Mouse (Mus musculus) olfactory bulb, adult 2 months (tissue): ENCODE measurements around the gene Mcoln2. TPM values are rescaled to one million over a fixed set of nuclear protein-coding genes. Genes with fewer than 3 reads are reported as not detected.
"Not testable (repeated sequence)": the region's sequence is repeated elsewhere in the genome, so short reads cannot be mapped to it uniquely, and the experiment has no call there.

Source experiments
- H3K27ac ChIP-seq: fragments of 200-500 bp; 2 replicates; pipeline ENCODE4 v1.5.1; 2012; ENCODE audit warnings: low read depth, low read length; ENCODE audit not compliant: insufficient read depth
- H3K4me1 ChIP-seq: fragments of 200-500 bp; 2 replicates; pipeline ENCODE4 v1.6.1; 2012; ENCODE audit warnings: low read length; ENCODE audit not compliant: control insufficient read depth, insufficient read depth
- H3K4me3 ChIP-seq: fragments of 200-500 bp; 2 replicates; pipeline ENCODE4 v1.5.1; 2012; ENCODE audit warnings: mild to moderate bottlenecking, low read depth, low read length, moderate library complexity; ENCODE audit not compliant: insufficient read depth
- CTCF ChIP-seq: fragments of 200-500 bp; IDR thresholded peaks from 2 replicates; pipeline ENCODE4 v1.5.1; 2012; ENCODE audit warnings: low read depth, mild to moderate bottlenecking, low read length, moderate library complexity; ENCODE audit not compliant: insufficient read depth
- POLR2A ChIP-seq: fragments of 200-500 bp; IDR thresholded peaks from 2 replicates; pipeline ENCODE4 v1.6.1; 2012; ENCODE audit warnings: mild to moderate bottlenecking, low read depth, low read length, moderate library complexity; ENCODE audit not compliant: insufficient read depth
- WGBS: fragments of 180-500 bp; shearing (Covaris S2); methylation state at CpG from one replicate; pipeline ENCODE4 v1.1.7; 2018; 5-methylcytosine and 5-hydroxymethylcytosine counted together
- polyA plus RNA-seq: library from polyadenylated mRNA; stranded (reverse); fragments of >200 nt; gene quantifications from 2 replicates; pipeline ENCODE4 v1.2.4, GENCODE M21; 2012; ENCODE audit warnings: low replicate concordance; ENCODE audit not compliant: missing spikeins, insufficient read depth, insufficient read length

The Mcoln2 gene
- polyA plus RNA-seq, 1 experiment: not detected

- H3K4me3 ChIP-seq: no peak overlapping the region
- H3K27ac ChIP-seq: no peak overlapping the region
- WGBS: 66% methylated on average over 2 of the region's 2 CpGs
- no peaks in the 10 kb centered on the region for H3K4me1 ChIP-seq
- no peak for TF ChIP-seq POLR2A
- no peak for TF ChIP-seq CTCF
These were observed 57.8 kb downstream of the Mcoln2 start for GRCm38 (mm10) chr3:146207440-146207839.

- not testable (repeated sequence) for H3K27ac ChIP-seq, H3K4me1 ChIP-seq, H3K4me3 ChIP-seq
- 95% methylated on average over 8 of the region's 8 CpGs for WGBS
These were observed 60.1 kb downstream of the Mcoln2 start for GRCm38 (mm10) chr3:146209759-146210158.

GRCm38 (mm10) chr3:146211141-146211747, 61.6 kb downstream of the Mcoln2 start:
- no peaks in the 10 kb centered on the region for H3K4me1 ChIP-seq
- WGBS: 94% methylated on average over 4 of the region's 4 CpGs
- no peak overlapping the region for H3K27ac ChIP-seq
- TF ChIP-seq CTCF (no peak), POLR2A (no peak)
- H3K4me3 ChIP-seq: no peak overlapping the region

- TF ChIP-seq CTCF: no peak
- TF ChIP-seq POLR2A: no peak
- WGBS: 85% methylated on average over 2 of the region's 2 CpGs
- Histone ChIP-seq H3K4me1 (no peaks in the 10 kb centered on the region), H3K27ac (no peak overlapping the region), H3K4me3 (no peak overlapping the region)
These were observed 62.3 kb downstream of the Mcoln2 start for GRCm38 (mm10) chr3:146211964-146212363.

GRCm38 (mm10) chr3:146213336-146213735, 63.7 kb downstream of the Mcoln2 start:
- no peak overlapping the region for H3K4me3 ChIP-seq
- 90% methylated on average over 5 of the region's 5 CpGs for WGBS
- no peaks in the 10 kb centered on the region for H3K4me1 ChIP-seq
- TF ChIP-seq POLR2A (no peak), CTCF (no peak)
- H3K27ac ChIP-seq: no peak overlapping the region

- TF ChIP-seq CTCF (no peak), POLR2A (no peak)
- no peak overlapping the region for H3K4me3 ChIP-seq
These were observed 66.9 kb downstream of the Mcoln2 start for GRCm38 (mm10) chr3:146216561-146216960.

GRCm38 (mm10) chr3:146220776-146221486, 71.3 kb downstream of the Mcoln2 start, which contains the start of gene Lpar3:
Gene Lpar3, plus strand, starts transcription at chr3:146220963.
- Histone ChIP-seq H3K4me3 (peak within 1 kb of the TSS; percentile 30), H3K4me1 (peaks cover 9% of the 10 kb centered on the region), H3K27ac (no peak within 1 kb of the TSS)
- TF ChIP-seq CTCF (no peak), POLR2A (no peak)
- WGBS: 1% methylated on average over 73 of the region's 73 CpGs

More at GRCm38 (mm10) chr3:146216561-146216960, 66.9 kb downstream of the Mcoln2 start:
- Histone ChIP-seq H3K4me1 (peaks cover 9% of the 10 kb centered on the region), H3K27ac (no peak overlapping the region)
- 94% methylated on average over 3 of the region's 3 CpGs for WGBS

GRCm38 (mm10) chr3:146224271-146224670, 74.6 kb downstream of the Mcoln2 start:
- TF ChIP-seq CTCF: no peak
- TF ChIP-seq POLR2A: no peak
- 71% methylated on average over 4 of the region's 4 CpGs for WGBS
- peaks cover 9% of the 10 kb centered on the region for H3K4me1 ChIP-seq
- H3K27ac ChIP-seq: no peak overlapping the region
- H3K4me3 ChIP-seq: no peak overlapping the region

GRCm38 (mm10) chr3:146225061-146225761, 75.6 kb downstream of the Mcoln2 start:
- Histone ChIP-seq H3K27ac (no peak overlapping the region), H3K4me1 (peaks cover 9% of the 10 kb centered on the region), H3K4me3 (no peak overlapping the region)
- WGBS: 78% methylated on average over 7 of the region's 7 CpGs
- TF ChIP-seq POLR2A (no peak), CTCF (no peak)
